Mouse (Mus musculus) CD4-positive naive resting alpha-beta T cell, adult 76 days (primary cell): ENCODE data around the gene Nyap2. TPM values are rescaled to one million over a fixed set of nuclear protein-coding genes. Genes with fewer than 3 reads are reported as not detected.

Experiments
- total RNA-seq: library from RNA; stranded (reverse); gene quantifications from one replicate; pipeline ENCODE4 v1.2.4, GENCODE M21; 2023

Gene Nyap2
- not detected for total RNA-seq

GRCm38 (mm10) chr1:81076831-81077664, at the start of gene Nyap2:
Gene Nyap2, plus strand, starts transcription at chr1:81076950.

